Mouse (Mus musculus) G1E (cell line): ENCODE measurements around the gene Gm45140.

Source experiments
- CTCF ChIP-seq: IDR thresholded peaks from 2 replicates; pipeline ENCODE4 v1.5.1; 2012; ENCODE audit warnings: low read depth, low read length, inconsistent platforms, mixed read lengths
- TAL1 ChIP-seq: conservative IDR thresholded peaks from 2 replicates; pipeline ENCODE4 v1.6.1; 2012; ENCODE audit warnings: low read depth, low read length, inconsistent platforms, mixed read lengths

DNA sequence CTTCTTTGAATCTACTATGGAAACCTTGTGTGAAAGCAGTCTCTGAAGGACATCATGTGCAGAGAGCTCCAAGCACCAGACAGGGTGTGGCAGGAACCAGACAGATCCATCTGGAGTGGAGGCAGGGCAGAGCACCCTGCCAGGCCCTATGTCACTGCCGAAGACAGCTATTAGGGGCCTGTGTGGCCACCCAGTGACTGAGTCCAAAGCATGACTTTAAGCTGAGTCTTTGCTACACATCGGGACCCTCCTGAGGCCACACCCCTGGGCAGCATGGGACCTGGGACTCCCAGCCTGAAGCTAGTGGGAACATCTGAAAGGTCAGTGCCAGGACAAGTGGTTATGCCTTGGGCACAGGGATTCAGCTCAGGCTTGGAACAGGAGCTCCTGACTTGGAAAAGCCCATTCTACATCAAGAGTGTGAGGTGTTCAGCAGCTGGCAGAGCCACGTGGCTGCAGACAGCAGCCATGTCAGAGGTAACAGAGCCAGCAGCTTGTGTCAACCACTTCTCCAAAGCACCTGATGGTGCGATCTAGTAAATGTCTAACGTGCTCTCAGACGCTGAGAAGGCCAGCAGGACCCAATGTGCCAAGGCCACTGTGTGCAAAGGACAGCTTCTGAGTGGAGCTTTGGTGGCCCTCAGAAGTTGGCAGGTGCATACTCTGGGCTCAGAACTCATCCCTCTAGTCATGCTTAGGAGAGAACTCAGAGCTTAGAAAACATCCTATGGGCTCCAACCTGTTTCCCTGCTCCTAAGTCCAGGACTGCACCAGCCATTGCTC, 48.3 kb downstream of the Gm45140 start:
- no peak for TF ChIP-seq CTCF
- TF ChIP-seq TAL1 = no peak
